In the genomic region with DNA sequence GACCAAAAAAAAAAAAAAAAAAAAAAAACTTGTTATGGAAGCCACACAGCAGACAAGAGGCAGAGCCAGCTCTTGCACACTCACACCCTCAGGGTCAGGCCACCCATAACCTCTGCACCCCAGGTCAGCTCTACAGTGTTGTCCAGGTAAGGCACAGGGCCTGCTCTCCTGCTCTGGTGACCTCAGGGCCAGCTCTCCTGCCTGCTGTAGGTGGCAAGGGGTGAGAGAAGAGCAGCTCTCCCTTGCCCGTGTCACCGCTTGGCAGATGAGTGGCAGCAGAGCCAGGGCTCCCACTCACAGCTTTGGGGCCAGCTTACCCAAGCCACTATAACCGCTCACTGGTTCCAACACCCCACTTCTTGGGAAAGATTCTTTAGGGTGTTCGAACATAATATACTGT, we compare ENCODE assay signal across 32 mouse cellular contexts. TPM values are rescaled to one million over a fixed set of nuclear protein-coding genes. Genes with fewer than 3 reads are reported as not detected.
"Had no signal": no experiment of that assay in that cellular context is flagged by ENCODE, and none has a peak within 500 bp of the region (broad histone marks: within the 10 kb centered on the region; RNA-seq: fewer than 3 reads in every experiment).

No protein-coding gene starts in this region.

- H3K9me3 ChIP-seq: heart, embryonic 12.5 days; heart, embryonic 13.5 days; heart, embryonic 15.5 days; hindbrain, embryonic 10.5 days; hindbrain, embryonic 12.5 days; hindbrain, embryonic 13.5 days; hindbrain, embryonic 15.5 days; intestine, embryonic 15.5 days; kidney, embryonic 15.5 days had no signal

- DNase-seq: heart, postnatal 10 days; heart, postnatal 14 days; heart, postnatal 36 days; heart, postnatal 4 days; kidney, adult 11 months; kidney, adult 18-20 months; kidney, adult 2 months; kidney, adult 8-10 months; kidney, adult 9 months; kidney, postnatal 10 days; kidney, postnatal 14 days; kidney, postnatal 25 days; kidney, postnatal 36 days; kidney, postnatal 4 days; layer of hippocampus, adult 9-11 months; layer of hippocampus, postnatal 36 days had no signal

- H3K36me3 ChIP-seq: heart, embryonic 12.5 days; heart, embryonic 13.5 days; heart, embryonic 15.5 days; hindbrain, embryonic 10.5 days; hindbrain, embryonic 12.5 days; hindbrain, embryonic 13.5 days; hindbrain, embryonic 15.5 days; intestine, embryonic 15.5 days; kidney, embryonic 15.5 days had no signal

- H3K4me3 ChIP-seq: heart, embryonic 12.5 days; heart, embryonic 13.5 days; heart, embryonic 15.5 days; hindbrain, embryonic 10.5 days; hindbrain, embryonic 12.5 days; hindbrain, embryonic 13.5 days; hindbrain, embryonic 15.5 days; intestine, embryonic 15.5 days; kidney, embryonic 15.5 days; layer of hippocampus, adult 2 months; left cerebral cortex, adult 2 months had no signal

- H3K4me1 ChIP-seq: heart, embryonic 12.5 days; heart, embryonic 13.5 days; heart, embryonic 15.5 days; hindbrain, embryonic 10.5 days; hindbrain, embryonic 12.5 days; hindbrain, embryonic 13.5 days; hindbrain, embryonic 15.5 days; intestine, embryonic 15.5 days; kidney, embryonic 15.5 days had no signal

- ATAC-seq: hindbrain, embryonic 16.5 days; hindbrain, postnatal 0 days; inflammation-experienced regulatory T-cells, adult 6 months; intestine, postnatal 0 days had no signal

- H3K27me3 ChIP-seq: hindbrain, embryonic 12.5 days; hindbrain, embryonic 15.5 days; intestine, embryonic 15.5 days had no signal

RNA-seq across cellular contexts. Expression of a gene that starts 25.6 kb away (rescaled TPM):
- total RNA-seq: hematopoietic stem cell, adult 5-6 weeks had no signal
- polyA plus RNA-seq: inflammation-experienced regulatory T-cells, adult 6 months had no signal
